In genomic region chr11:62921052-62921977, GRCm38 (mm10) we compare ENCODE assay signal across 8 mouse cellular contexts. TPM values are rescaled to one million over a fixed set of nuclear protein-coding genes. Genes with fewer than 3 reads are reported as not detected.
A peak's percentile ranks its signal among the peaks of the same experiment; 100 is the strongest.
DNase-seq lines count a peak whose midpoint lies in the region; ATAC-seq lines count a peak whose summit lies in the region.

No protein-coding gene starts in this region.

- WGBS in heart, embryonic 14.5 days: 14% methylated on average over 25 of the region's 25 CpGs
- 21% methylated on average over 25 of the region's 25 CpGs for WGBS in liver, embryonic 12.5 days (ENCODE audit: insufficient replicate concordance)
- WGBS in neural tube, embryonic 12.5 days: 31% methylated on average over 25 of the region's 25 CpGs

- peaks cover 4 to 12% of the 10 kb centered on the region in 2 experiments; a peak in 2 of 4 replicates for H3K4me1 ChIP-seq in heart, embryonic 14.5 days (ENCODE audit: control insufficient read depth in 2 of 2, insufficient read depth in 2 of 2, low read length in 2 of 2)
- no peaks in the 10 kb centered on the region for H3K4me1 ChIP-seq in liver, embryonic 12.5 days
- no peaks in the 10 kb centered on the region for H3K4me1 ChIP-seq in neural tube, embryonic 12.5 days

- H3K4me2 ChIP-seq in heart, embryonic 14.5 days (ENCODE audit: low read length): peak overlapping the region; percentile 57
- peak overlapping the region; percentile 50 for H3K4me2 ChIP-seq in liver, embryonic 12.5 days
- peak overlapping the region; percentile 55 for H3K4me2 ChIP-seq in neural tube, embryonic 12.5 days (replicated peaks)

- no peaks in the 10 kb centered on the region for H3K27me3 ChIP-seq in heart, embryonic 14.5 days (ENCODE audit: control insufficient read depth, insufficient read depth, low read length)
- H3K27me3 ChIP-seq in liver, embryonic 12.5 days (replicated peaks): peaks cover 19% of the 10 kb centered on the region; the same call in 1 of the 2 replicates
- no peaks in the 10 kb centered on the region; the same call in 1 of the 2 replicates for H3K27me3 ChIP-seq in neural tube, embryonic 12.5 days (replicated peaks)

- peak overlapping the region; percentile 4 to 33 for H3K4me3 ChIP-seq in heart, embryonic 14.5 days (ENCODE audit: control insufficient read depth in 1 of 2, insufficient read depth in 1 of 2, low read depth in 1 of 2, low read length in 2 of 2)
- peak overlapping the region; percentile 18; the same call in 1 of the 2 replicates for H3K4me3 ChIP-seq in liver, embryonic 12.5 days
- H3K4me3 ChIP-seq in neural tube, embryonic 12.5 days: peak overlapping the region; percentile 13

- H3K9me3 ChIP-seq in heart, embryonic 14.5 days (ENCODE audit: control insufficient read depth, low read length): peaks cover 4% of the 10 kb centered on the region; the same call in 1 of the 2 replicates
- H3K9me3 ChIP-seq in liver, embryonic 12.5 days (replicated peaks): no peaks in the 10 kb centered on the region
- no peaks in the 10 kb centered on the region for H3K9me3 ChIP-seq in neural tube, embryonic 12.5 days

- peak; percentile 82 for ATAC-seq in heart, embryonic 14.5 days (ENCODE audit: insufficient number of reproducible peaks, insufficient read depth, low FRiP score, low read depth)
- peak; percentile 59 for ATAC-seq in liver, embryonic 12.5 days
- ATAC-seq in neural tube, embryonic 12.5 days (ENCODE audit: low FRiP score, low read depth): peak; percentile 85

- peak overlapping the region; percentile 72 to 80 for H3K27ac ChIP-seq in heart, embryonic 14.5 days (replicated peaks in 1 of 2; ENCODE audit: control insufficient read depth in 1 of 2, insufficient read depth in 1 of 2, low read depth in 2 of 2, low read length in 2 of 2)
- H3K27ac ChIP-seq in liver, embryonic 12.5 days: peak overlapping the region; percentile 58; the same call in 1 of the 2 replicates
- H3K27ac ChIP-seq in neural tube, embryonic 12.5 days: no peak overlapping the region

- H3K9ac ChIP-seq in heart, embryonic 14.5 days (ENCODE audit: low read length): peak overlapping the region; percentile 45
- no peak overlapping the region for H3K9ac ChIP-seq in liver, embryonic 12.5 days
- no peak overlapping the region for H3K9ac ChIP-seq in neural tube, embryonic 12.5 days

- H3K36me3 ChIP-seq in heart, embryonic 14.5 days (ENCODE audit: control insufficient read depth, insufficient read depth, low read length): no peaks in the 10 kb centered on the region
- no peaks in the 10 kb centered on the region for H3K36me3 ChIP-seq in liver, embryonic 12.5 days
- H3K36me3 ChIP-seq in neural tube, embryonic 12.5 days: no peaks in the 10 kb centered on the region

- peak; percentile 65 to 69 for DNase-seq in B cell, adult 2 months
- DNase-seq in brain, embryonic 18.5 days (ENCODE audit: low read depth, low spot score): peak; percentile 85
- DNase-seq in fibroblast of lung, adult 2 months (ENCODE audit: low read depth): peak; percentile 100
- DNase-seq in kidney, postnatal 14 days: peak; percentile 94
- peak; percentile 96 for DNase-seq in testis, postnatal 10 days (ENCODE audit: low spot score)

RNA-seq across cellular contexts. Expression of gene Cdrt4, which starts 29.7 kb away (rescaled TPM):
- polyA plus RNA-seq in heart, embryonic 14.5 days (2014; fragmentation: Nextera tagmentation; extraction: Ambion mirVana): not detected in 2 replicates
- polyA plus RNA-seq in liver, embryonic 12.5 days (2016; fragmentation: Nextera tagmentation; extraction: Ambion mirVana): not detected in 2 replicates
- 0.28 and 0.29 TPM in 2 replicates for polyA plus RNA-seq in neural tube, embryonic 12.5 days (2016; fragmentation: Nextera tagmentation; extraction: Ambion mirVana)

RNA-seq across cellular contexts. Expression of gene Tvp23b, which starts 42.1 kb away (rescaled TPM):
- 46.0 and 49.3 TPM in 2 replicates for polyA plus RNA-seq in heart, embryonic 14.5 days (2014; fragmentation: Nextera tagmentation; extraction: Ambion mirVana)
- 32.2 and 35.0 TPM in 2 replicates for polyA plus RNA-seq in liver, embryonic 12.5 days (2016; fragmentation: Nextera tagmentation; extraction: Ambion mirVana)
- 40.5 and 43.9 TPM in 2 replicates for polyA plus RNA-seq in neural tube, embryonic 12.5 days (2016; fragmentation: Nextera tagmentation; extraction: Ambion mirVana)
